Mouse (Mus musculus) heart, postnatal 0 days (tissue): ENCODE measurements around the gene Map4k4.

Experiments
- CTCF ChIP-seq: IDR thresholded peaks from 2 replicates; pipeline ENCODE4 v1.5.1; 2016; ENCODE audit warnings: antibody characterized with exemption, control low read depth, low read depth
- EP300 ChIP-seq: IDR thresholded peaks from 2 replicates; pipeline ENCODE4 v1.6.1; 2016; ENCODE audit warnings: antibody characterized with exemption, low read depth

DNA sequence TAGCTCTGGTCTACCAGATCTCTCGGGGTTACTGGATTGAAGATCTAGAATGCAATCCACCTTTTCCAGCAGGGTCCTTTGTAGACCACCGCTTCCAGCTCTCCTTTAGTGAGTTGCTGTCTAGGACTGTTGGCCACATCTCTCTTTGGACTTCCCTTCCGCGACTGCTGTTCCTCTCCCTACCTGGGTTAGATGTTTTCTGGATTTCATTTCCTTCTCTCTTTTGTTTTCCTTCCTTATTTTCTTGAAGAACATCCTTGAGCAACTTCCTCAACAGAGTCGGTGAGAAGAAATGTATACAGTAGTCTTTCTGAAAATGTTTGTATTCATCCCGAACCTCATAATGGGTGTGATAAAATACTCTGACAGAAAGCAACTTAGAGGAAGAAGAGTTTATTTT, 137.1 kb downstream of the Map4k4 start:
- TF ChIP-seq CTCF (no peak), EP300 (no peak)
